Mouse (Mus musculus): ENCODE results near the gene C730034F03Rik.

DNA sequence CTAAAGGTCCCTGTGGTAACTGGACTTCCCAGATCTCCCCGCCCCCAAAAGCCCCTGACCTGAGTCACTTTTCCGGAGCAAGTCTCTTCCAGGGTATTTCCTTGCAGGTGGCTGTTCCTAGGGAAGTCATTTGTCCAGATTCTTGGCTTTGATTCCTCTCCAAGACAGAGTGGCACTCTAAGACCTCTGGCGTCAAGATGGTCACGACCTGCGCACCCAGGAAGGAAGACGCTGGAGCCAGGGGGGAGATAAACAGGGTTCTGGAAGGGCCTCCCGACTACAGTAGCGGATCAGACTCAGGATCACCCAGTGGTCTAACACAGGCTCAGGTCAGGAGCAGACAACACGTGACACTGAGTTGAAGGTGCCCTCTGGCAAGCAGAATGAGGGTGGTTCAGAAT lies 47.7 kb downstream of the C730034F03Rik start, which contains the start of gene Arsa:
- no peak for TF ChIP-seq CTCF (IDR thresholded peaks at IDR 0.05; ENCODE audit: low read depth)
- TF ChIP-seq EP300 (IDR thresholded peaks at IDR 0.05; ENCODE audit: low read depth), result 0 out of 2 replicates have a peak, but pooled peaks have one; percentile 26
